Mouse (Mus musculus): ENCODE results near the gene Gm49387.

Gene Gm49387

DNA sequence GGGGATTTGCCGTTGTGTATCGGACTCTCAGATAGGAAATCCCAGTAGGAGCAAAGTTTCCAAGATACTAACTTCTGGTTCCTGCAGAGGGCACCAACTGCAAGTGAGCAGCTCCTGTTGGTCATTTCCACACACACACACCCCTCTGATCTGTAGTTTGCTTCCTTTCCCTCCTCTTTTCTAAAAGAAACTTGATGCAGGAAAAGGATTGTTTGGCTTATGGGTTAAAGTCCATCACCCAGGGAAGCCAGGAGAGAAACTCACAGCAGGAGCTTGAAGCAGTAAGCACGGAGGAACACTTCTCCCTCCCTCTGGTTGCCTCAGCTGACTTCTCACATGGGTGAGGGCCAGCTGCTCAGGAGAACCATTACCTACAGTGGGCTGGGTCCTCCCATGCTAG is 121.5 kb downstream of the Gm49387 start:
- DNase-seq: no peak

DNA sequence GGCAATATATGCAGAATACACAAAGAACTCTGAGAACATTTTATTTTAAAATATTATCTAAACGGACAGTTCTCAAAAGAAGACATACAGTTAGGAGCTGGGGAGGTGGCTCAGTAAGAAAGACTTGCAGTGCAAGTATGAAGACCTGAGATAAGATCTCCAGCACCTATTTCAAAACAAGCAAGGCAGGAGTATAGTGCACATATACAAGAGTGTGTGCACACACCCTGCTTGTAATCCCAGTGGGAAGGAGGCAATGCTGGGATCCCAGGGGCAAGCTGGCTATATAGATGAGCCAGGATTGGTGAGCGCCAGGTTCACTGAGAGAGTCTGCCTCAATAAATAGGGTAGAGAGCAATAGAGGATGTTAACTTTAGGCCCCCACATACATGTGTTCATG is 124.8 kb downstream of the Gm49387 start:
- DNase-seq: no peak

DNA sequence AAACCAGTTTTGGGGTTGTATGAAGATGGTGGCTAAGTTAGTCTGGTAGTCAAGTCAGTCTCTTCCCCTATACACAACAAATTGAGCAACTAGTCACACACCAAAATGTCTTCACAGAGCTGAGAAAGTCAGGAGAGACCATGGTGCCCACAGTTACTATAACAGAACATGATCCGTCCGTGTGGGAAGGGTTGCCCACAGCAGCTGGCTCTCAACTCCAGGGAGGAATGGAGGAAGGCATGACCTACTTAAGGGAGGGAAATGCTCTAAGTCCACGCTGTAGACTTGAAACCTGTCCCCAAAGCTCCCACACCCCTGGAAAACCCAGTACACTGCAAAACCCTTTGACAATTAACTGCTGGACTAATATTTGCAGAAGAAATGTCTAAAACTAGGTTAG is 130.4 kb downstream of the Gm49387 start:
- no peak for DNase-seq

DNA sequence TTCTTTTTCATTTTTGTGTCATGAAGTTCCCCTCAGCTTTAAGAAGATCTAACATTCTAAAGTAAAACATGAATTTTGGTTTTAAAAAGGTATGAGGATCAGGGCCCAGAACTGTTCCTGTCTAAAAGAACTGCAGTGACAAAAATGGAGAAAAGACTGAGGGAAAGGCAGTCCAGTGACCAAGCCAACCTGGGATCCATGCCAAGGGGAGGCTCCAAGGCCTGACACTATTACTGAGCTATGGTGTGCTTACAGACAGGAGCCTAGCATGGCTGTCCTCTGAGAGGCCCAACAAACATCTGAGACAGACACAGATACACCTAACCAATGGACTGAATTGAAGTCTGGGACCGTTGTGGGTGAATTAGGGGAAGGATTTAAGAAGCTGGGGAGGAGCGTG is 130.8 kb downstream of the Gm49387 start:
- DNase-seq: peak; percentile 52 to 75

DNA sequence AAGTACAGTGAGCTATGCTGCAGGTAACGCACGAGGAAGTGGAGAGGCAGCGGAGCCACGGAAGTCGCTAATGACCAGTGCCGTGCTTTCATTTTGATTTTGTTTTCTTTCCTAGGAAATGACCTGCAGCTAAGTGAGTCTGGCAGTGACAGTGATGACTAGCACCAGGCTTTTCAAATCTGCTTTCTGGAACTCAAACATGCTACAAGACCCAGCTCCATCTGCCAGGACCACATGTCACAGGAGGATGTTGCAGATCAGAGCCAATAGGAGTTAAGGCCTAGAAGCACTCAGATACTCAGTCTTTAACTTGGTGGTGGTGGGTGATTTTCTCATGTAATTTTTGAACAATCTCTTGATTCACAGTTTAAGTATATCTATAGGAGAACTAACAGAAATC is 134.2 kb downstream of the Gm49387 start:
- peak; percentile 76 to 81 for DNase-seq

DNA sequence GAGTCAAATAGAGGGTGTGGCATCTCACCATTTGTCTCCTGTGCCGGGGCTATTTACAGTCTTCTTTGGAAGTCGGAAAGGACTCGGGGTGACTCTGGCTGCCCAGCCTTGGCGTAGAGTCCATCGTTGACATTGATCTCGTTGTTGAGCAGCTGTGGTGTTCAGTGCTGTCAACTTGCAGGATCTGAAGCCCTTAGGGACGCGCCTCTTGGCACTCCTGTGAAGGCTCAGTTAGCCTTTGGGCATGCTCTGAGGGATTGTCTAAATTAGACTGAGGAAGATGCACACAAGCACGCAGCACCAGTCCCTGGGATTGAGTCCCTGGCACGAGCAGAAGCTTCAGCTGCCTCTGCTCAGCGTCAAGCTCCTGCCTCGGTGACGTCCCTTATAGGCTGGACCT is 137.3 kb downstream of the Gm49387 start:
- DNase-seq: no peak
